Mouse (Mus musculus) ovary, postnatal 36 days (tissue): ENCODE results near the gene Pitpna.

Experiments
- DNase-seq: peaks from one replicate; pipeline ENCODE4 v3.0.0; 2022; ENCODE audit warnings: low spot score, mixed read lengths

Gene Pitpna

GRCm38 (mm10) chr11:75658311-75658710, 70.4 kb downstream of the Pitpna start:
- DNase-seq = no peak

- DNase-seq = no peak
Measured at GRCm38 (mm10) chr11:75658996-75659750, 71.3 kb downstream of the Pitpna start.

- no peak for DNase-seq
Measured at GRCm38 (mm10) chr11:75660081-75660590, 72.2 kb downstream of the Pitpna start.

GRCm38 (mm10) chr11:75660941-75661800, 73.3 kb downstream of the Pitpna start:
- DNase-seq = no peak

GRCm38 (mm10) chr11:75662131-75662530, 74.2 kb downstream of the Pitpna start:
- no peak for DNase-seq

- no peak for DNase-seq
Measured at GRCm38 (mm10) chr11:75666296-75666695, 78.4 kb downstream of the Pitpna start.

GRCm38 (mm10) chr11:75668621-75669020, 80.7 kb downstream of the Pitpna start:
- no peak for DNase-seq

- no peak for DNase-seq
Measured at GRCm38 (mm10) chr11:75669176-75669852, 81.4 kb downstream of the Pitpna start.

GRCm38 (mm10) chr11:75669853-75670200, 81.9 kb downstream of the Pitpna start:
- no peak for DNase-seq

- DNase-seq = no peak
Measured at GRCm38 (mm10) chr11:75671426-75672180, 83.7 kb downstream of the Pitpna start.

GRCm38 (mm10) chr11:75673411-75673810, 85.5 kb downstream of the Pitpna start:
- DNase-seq = no peak

GRCm38 (mm10) chr11:75674875-75675274, 87.0 kb downstream of the Pitpna start:
- DNase-seq = no peak

- DNase-seq = no peak
Measured at GRCm38 (mm10) chr11:75677881-75678746, 90.2 kb downstream of the Pitpna start.
